Mouse (Mus musculus) common myeloid progenitor, adult 5-6 weeks (primary cell): ENCODE results near the gene Bhlha15. TPM values are rescaled to one million over a fixed set of nuclear protein-coding genes. Genes with fewer than 3 reads are reported as not detected.

Source experiments
- ATAC-seq: replicated peaks from 2 replicates; pipeline ENCODE4 v1.8.0; 2016; ENCODE audit warnings: low read depth, mild to moderate bottlenecking, moderate TSS enrichment, inconsistent platforms; ENCODE audit not compliant: poor library complexity, severe bottlenecking
- total RNA-seq: library from RNA; stranded (forward); fragments of 200-1000, 187-1606 nt; gene quantifications from 2 replicates; pipeline ENCODE4 v1.2.3, GENCODE M21; 2017

Gene Bhlha15
- total RNA-seq, 1 experiment from 2014 or later, result 0.37 TPM

GRCm38 (mm10) chr5:144223899-144224816 lies 34.1 kb downstream of the Bhlha15 start:
- no peak for ATAC-seq

GRCm38 (mm10) chr5:144226220-144226619 lies 36.1 kb downstream of the Bhlha15 start:
- no peak for ATAC-seq

- no peak for ATAC-seq
Measured at GRCm38 (mm10) chr5:144230216-144230615, 40.1 kb downstream of the Bhlha15 start.

GRCm38 (mm10) chr5:144231410-144231809 lies 41.3 kb downstream of the Bhlha15 start:
- peak; percentile 84 for ATAC-seq

GRCm38 (mm10) chr5:144232531-144232930 lies 42.4 kb downstream of the Bhlha15 start:
- no peak for ATAC-seq

- no peak for ATAC-seq
Measured at GRCm38 (mm10) chr5:144234222-144234621, 44.1 kb downstream of the Bhlha15 start.

GRCm38 (mm10) chr5:144234714-144235113 lies 44.6 kb downstream of the Bhlha15 start:
- ATAC-seq, result no peak

- ATAC-seq, result no peak
Measured at GRCm38 (mm10) chr5:144238969-144239368, 48.9 kb downstream of the Bhlha15 start.

Other genes with a start within 250 kb of the Bhlha15 start
- gene Ccz1, start 175.4 kb upstream of the Bhlha15 start, total RNA-seq, result 94.4 and 110 TPM in 2 replicates
- not detected in 2 replicates for gene Ocm, start 163.6 kb upstream of the Bhlha15 start, total RNA-seq
- 8.1 and 9.7 TPM in 2 replicates for gene Lmtk2, start 89.8 kb upstream of the Bhlha15 start, total RNA-seq
- 3.4 and 5.6 TPM in 2 replicates for gene Tecpr1, start 33.3 kb downstream of the Bhlha15 start, total RNA-seq
- 13.3 and 16.5 TPM in 2 replicates for gene Bri3, start 54.2 kb downstream of the Bhlha15 start, total RNA-seq
- gene Baiap2l1, start 167.8 kb downstream of the Bhlha15 start, total RNA-seq, result not detected in 2 replicates